Mouse (Mus musculus): ENCODE results near the gene Tns1. TPM values are rescaled to one million over a fixed set of nuclear protein-coding genes. Genes with fewer than 3 reads are reported as not detected.
A peak's percentile ranks its signal among the peaks of the same experiment; 100 is the strongest.
"Not testable (repeated sequence)": the region's sequence is repeated elsewhere in the genome, so short reads cannot be mapped to it uniquely, and the experiment has no call there.

Tns1 gene
- total RNA-seq, 2 experiments from 2014 or later: 49.6 to 52.2 TPM

GRCm38 (mm10) chr1:73915218-73916070 is 208.8 kb downstream of the Tns1 start:
- peak; percentile 69 to 71 for DNase-seq (ENCODE audit: low spot score in 2 of 2)

GRCm38 (mm10) chr1:73914076-73914475 is 210.2 kb downstream of the Tns1 start:
- peak in 1 of 2 experiments; percentile 50 for DNase-seq (ENCODE audit: low spot score in 2 of 2)

GRCm38 (mm10) chr1:73913071-73914005 is 210.9 kb downstream of the Tns1 start:
- DNase-seq (ENCODE audit: low spot score in 2 of 2): no peak

GRCm38 (mm10) chr1:73912466-73912865 is 211.8 kb downstream of the Tns1 start:
- DNase-seq (ENCODE audit: low spot score in 2 of 2): no peak

- no peak for DNase-seq (ENCODE audit: low spot score in 2 of 2)
These were observed 212.3 kb downstream of the Tns1 start for GRCm38 (mm10) chr1:73911981-73912380.

GRCm38 (mm10) chr1:73910701-73911100 is 213.5 kb downstream of the Tns1 start:
- no peak for DNase-seq (ENCODE audit: low spot score in 2 of 2)

GRCm38 (mm10) chr1:73910111-73910510 is 214.1 kb downstream of the Tns1 start:
- DNase-seq (ENCODE audit: low spot score in 2 of 2): no peak

- DNase-seq (ENCODE audit: low spot score in 2 of 2): no peak
These were observed 214.9 kb downstream of the Tns1 start for GRCm38 (mm10) chr1:73909191-73909983.

- DNase-seq (ENCODE audit: low spot score in 2 of 2): no peak
These were observed 215.9 kb downstream of the Tns1 start for GRCm38 (mm10) chr1:73908081-73908960.

GRCm38 (mm10) chr1:73907166-73907565 is 217.1 kb downstream of the Tns1 start:
- DNase-seq (ENCODE audit: low spot score in 2 of 2): no peak

- DNase-seq (ENCODE audit: low spot score in 2 of 2): no peak
These were observed 217.9 kb downstream of the Tns1 start for GRCm38 (mm10) chr1:73906376-73906775.

- no peak for DNase-seq (ENCODE audit: low spot score in 2 of 2)
These were observed 218.4 kb downstream of the Tns1 start for GRCm38 (mm10) chr1:73905811-73906190.

- no peak for DNase-seq (ENCODE audit: low spot score in 2 of 2)
These were observed 219.0 kb downstream of the Tns1 start for GRCm38 (mm10) chr1:73905111-73905810.

GRCm38 (mm10) chr1:73904641-73905040 is 219.6 kb downstream of the Tns1 start:
- no peak for DNase-seq (ENCODE audit: low spot score in 2 of 2)

- DNase-seq (ENCODE audit: low spot score in 2 of 2): no peak
These were observed 221.2 kb downstream of the Tns1 start for GRCm38 (mm10) chr1:73903035-73903434.

- DNase-seq (ENCODE audit: low spot score in 2 of 2): peak; percentile 84
These were observed 221.9 kb downstream of the Tns1 start for GRCm38 (mm10) chr1:73902171-73902991.

- DNase-seq (ENCODE audit: low spot score in 2 of 2): peak; percentile 79 to 88
These were observed 222.8 kb downstream of the Tns1 start for GRCm38 (mm10) chr1:73901496-73901899.

GRCm38 (mm10) chr1:73895451-73895850 is 228.8 kb downstream of the Tns1 start:
- not testable (repeated sequence) for DNase-seq (ENCODE audit: low spot score in 2 of 2)

GRCm38 (mm10) chr1:73880731-73881130 is 243.5 kb downstream of the Tns1 start:
- DNase-seq (ENCODE audit: low spot score in 2 of 2): no peak

Data from layer of hippocampus, postnatal 14 days (tissue).